Mouse (Mus musculus) ES-E14 (cell line): Measurements from ENCODE around the gene Myg1. TPM values are rescaled to one million over a fixed set of nuclear protein-coding genes. Genes with fewer than 3 reads are reported as not detected.

Source experiments
- DNase-seq: peaks from one replicate; pipeline ENCODE4 v3.0.0-alpha.2; 2013; ENCODE audit warnings: low read depth, low spot score
- H3K27ac ChIP-seq: 2 replicates; pipeline ENCODE4 v1.5.1; 2012; ENCODE audit warnings: low read depth, mild to moderate bottlenecking, low read length, moderate library complexity, mixed read lengths; ENCODE audit not compliant: poor library complexity, insufficient read depth, severe bottlenecking
- H3K36me3 ChIP-seq: 2 replicates; pipeline ENCODE4 v1.6.1; 2012; ENCODE audit warnings: mild to moderate bottlenecking, low read length, moderate library complexity, mixed read lengths; ENCODE audit not compliant: control insufficient read depth, poor library complexity, insufficient read depth, severe bottlenecking
- H3K4me1 ChIP-seq, 2 experiments: fragments of 150-350 bp in 1 of 2; sonication (generic) in 1 of 2; 2 replicates each; pipeline ENCODE4 v1.6.1; 2012; ENCODE audit warnings: low read length in 2 of 2, mild to moderate bottlenecking in 1 of 2, mixed read lengths in 1 of 2; ENCODE audit not compliant: control insufficient read depth in 2 of 2, insufficient read depth in 2 of 2, poor library complexity in 1 of 2
- H3K4me3 ChIP-seq, 2 experiments: fragments of 150-350 bp in 1 of 2; sonication (generic) in 1 of 2; 2 replicates each; pipeline ENCODE4 v1.5.1; 2012; ENCODE audit warnings: low read length in 2 of 2, low read depth in 1 of 2, mild to moderate bottlenecking in 1 of 2, mixed read lengths in 1 of 2; ENCODE audit not compliant: insufficient read depth in 1 of 2, poor library complexity in 1 of 2, severe bottlenecking in 1 of 2
- H3K9ac ChIP-seq: 2 replicates; pipeline ENCODE4 v1.6.1; 2012; ENCODE audit warnings: low read depth, mild to moderate bottlenecking, low read length, mixed read lengths; ENCODE audit not compliant: poor library complexity, insufficient read depth, severe bottlenecking
- H3K9me3 ChIP-seq: fragments of 150-350 bp; sonication (generic); 2 replicates; pipeline ENCODE4 v1.6.1; 2012; ENCODE audit warnings: low read depth, mild to moderate bottlenecking, low read length; ENCODE audit not compliant: control insufficient read depth, insufficient read depth
- CHD2 ChIP-seq: IDR thresholded peaks from 2 replicates; pipeline ENCODE4 v1.6.1; 2014; ENCODE audit warnings: mild to moderate bottlenecking, low read depth, low read length, inconsistent platforms
- HCFC1 ChIP-seq: IDR thresholded peaks from 2 replicates; pipeline ENCODE4 v1.6.1; 2012; ENCODE audit warnings: low read length, inconsistent platforms, borderline replicate concordance; ENCODE audit not compliant: insufficient read depth
- MAFK ChIP-seq: IDR thresholded peaks from 2 replicates; pipeline ENCODE4 v1.6.1; 2014; ENCODE audit warnings: mild to moderate bottlenecking, low read depth, low read length, inconsistent platforms; ENCODE audit not compliant: insufficient read depth
- ZC3H11A ChIP-seq: IDR thresholded peaks from 2 replicates; pipeline ENCODE4 v1.6.1; 2012; ENCODE audit warnings: low read depth, mild to moderate bottlenecking, inconsistent platforms, low read length, borderline replicate concordance
- ZNF384 ChIP-seq: IDR thresholded peaks from 2 replicates; pipeline ENCODE4 v1.6.1; 2012; ENCODE audit warnings: low read depth, low read length, inconsistent platforms
- in situ Hi-C, 2 experiments: fragments of 600-800 bp; cut with MboI; formaldehyde crosslinking; loops; one replicate each; pipeline ENCODE4 v1.15.1; 2025; ENCODE audit warnings: low sequenced_read_pairs in 2 of 2, inconsistent platforms in 1 of 2; ENCODE audit not compliant: unreplicated experiment in 2 of 2
- total RNA-seq: library from RNA; depleted of rRNA; stranded (reverse); fragments of 300-350 nt; gene quantifications from 2 replicates; pipeline ENCODE4 v1.2.3, GENCODE M21; 2012; rRNA removed

The Myg1 gene
- total RNA-seq, result 84.7 and 109 TPM in 2 replicates

- peak within 1 kb of the TSS; percentile 84 to 96 for H3K4me3 ChIP-seq
- H3K27ac ChIP-seq, result no peak within 1 kb of the TSS
- peak within 1 kb of the TSS; percentile 94 for H3K9ac ChIP-seq
- TF ChIP-seq ZC3H11A, result no peak
- TF ChIP-seq HCFC1, result peak; percentile 77
- no peak for TF ChIP-seq MAFK
- no peak for TF ChIP-seq ZNF384
- peak; percentile 68 for TF ChIP-seq CHD2
- peaks cover 19% of the 10 kb centered on the region for H3K36me3 ChIP-seq
- peak; percentile 79 for DNase-seq
- peaks cover 0 to 2% of the 10 kb centered on the region in 2 experiments; a peak in 1 of 4 replicates for H3K4me1 ChIP-seq
- no peaks in the 10 kb centered on the region for H3K9me3 ChIP-seq
- in situ Hi-C loops, result no loop called here
Measured at GRCm38 (mm10) chr15:102331610-102332015, at the start of gene Myg1. Gene Myg1 (plus strand): TSS chr15:102331709.

- in situ Hi-C loops, result no loop called here
- Histone ChIP-seq H3K9me3 (no peaks in the 10 kb centered on the region), H3K9ac (no peak overlapping the region), H3K27ac (0 out of 2 replicates have a peak overlapping the region, but pooled peaks have one; percentile 1), H3K4me3 (no peak overlapping the region), H3K36me3 (peaks cover 20% of the 10 kb centered on the region), H3K4me1 (peaks cover 8 to 21% of the 10 kb centered on the region in 2 experiments; a peak in 3 of 4 replicates)
- no peak for TF ChIP-seq ZNF384
- DNase-seq, result no peak
Measured at GRCm38 (mm10) chr15:102282463-102283292, 48.8 kb upstream of the Myg1 start.

GRCm38 (mm10) chr15:102283648-102284047 is 47.9 kb upstream of the Myg1 start:
- H3K4me1 ChIP-seq, result peaks cover 8 to 21% of the 10 kb centered on the region in 2 experiments; a peak in 3 of 4 replicates
- H3K9me3 ChIP-seq, result no peaks in the 10 kb centered on the region
- no peak for DNase-seq
- in situ Hi-C loops, result no loop called here
- no peak overlapping the region for H3K27ac ChIP-seq
- TF ChIP-seq HCFC1 (no peak), ZNF384 (no peak), ZC3H11A (no peak), MAFK (no peak), CHD2 (no peak)
- no peak overlapping the region for H3K9ac ChIP-seq
- no peak overlapping the region for H3K4me3 ChIP-seq
- peaks cover 20% of the 10 kb centered on the region for H3K36me3 ChIP-seq

- H3K36me3 ChIP-seq, result no peaks in the 10 kb centered on the region; the same call in 1 of the 2 replicates
- H3K4me1 ChIP-seq, result peaks cover 4 to 7% of the 10 kb centered on the region in 2 experiments; a peak in 2 of 4 replicates
- no peak for DNase-seq
- H3K4me3 ChIP-seq, result no peak overlapping the region
- no peak overlapping the region for H3K27ac ChIP-seq
- TF ChIP-seq ZC3H11A (no peak), MAFK (no peak), HCFC1 (no peak), ZNF384 (no peak), CHD2 (no peak)
- H3K9ac ChIP-seq, result no peak overlapping the region
- no peaks in the 10 kb centered on the region for H3K9me3 ChIP-seq
- in situ Hi-C loops, result no loop called here
Measured at GRCm38 (mm10) chr15:102287395-102287794, 44.1 kb upstream of the Myg1 start.
